Mouse (Mus musculus) monocyte, adult 5-6 weeks (primary cell): ENCODE results near the gene Shq1. TPM values are rescaled to one million over a fixed set of nuclear protein-coding genes. Genes with fewer than 3 reads are reported as not detected.

ENCODE experiments used
- ATAC-seq: fragments of 153-309, 156-312 bp; replicated peaks from 2 replicates; pipeline ENCODE4 v1.8.0; 2017; ENCODE audit warnings: mild to moderate bottlenecking; ENCODE audit not compliant: low TSS enrichment, insufficient number of reproducible peaks, severe bottlenecking, poor library complexity, low FRiP score
- total RNA-seq: library from RNA; stranded (forward); fragments of 200-1000, 200-491, 200-594 nt; gene quantifications from 3 replicates; pipeline ENCODE4 v1.2.3, GENCODE M21; 2017

Shq1 gene
- total RNA-seq, result 6.1 to 8.9 TPM (median 7.0 TPM) in 3 replicates

DNA sequence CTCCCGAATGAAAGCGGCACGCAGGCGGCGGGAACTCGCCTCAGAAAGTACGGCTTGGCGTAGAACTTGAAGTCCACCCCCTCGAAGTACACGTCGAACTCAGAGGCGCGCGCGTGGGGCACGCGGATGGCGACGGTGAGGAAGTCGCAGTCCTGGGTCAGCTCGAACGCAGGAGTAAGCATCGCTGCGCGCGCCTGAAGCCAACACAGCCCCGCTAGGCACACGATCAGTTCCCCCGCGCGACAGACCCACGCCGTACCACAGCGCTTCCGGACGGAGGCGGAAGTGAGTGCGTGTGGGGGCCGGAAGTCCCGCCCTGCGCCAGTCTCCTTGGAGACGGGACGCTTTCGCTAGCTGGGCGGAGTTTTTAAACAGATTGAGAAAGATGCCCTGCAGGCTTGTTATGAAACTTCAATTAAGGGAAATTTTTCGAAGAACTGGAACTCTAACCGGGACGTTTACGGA is at the start of gene Shq1:
TSS of gene Shq1 (minus strand) at position 278 of the 465 bp plus-strand sequence.
- ATAC-seq, result peak; percentile 95

DNA sequence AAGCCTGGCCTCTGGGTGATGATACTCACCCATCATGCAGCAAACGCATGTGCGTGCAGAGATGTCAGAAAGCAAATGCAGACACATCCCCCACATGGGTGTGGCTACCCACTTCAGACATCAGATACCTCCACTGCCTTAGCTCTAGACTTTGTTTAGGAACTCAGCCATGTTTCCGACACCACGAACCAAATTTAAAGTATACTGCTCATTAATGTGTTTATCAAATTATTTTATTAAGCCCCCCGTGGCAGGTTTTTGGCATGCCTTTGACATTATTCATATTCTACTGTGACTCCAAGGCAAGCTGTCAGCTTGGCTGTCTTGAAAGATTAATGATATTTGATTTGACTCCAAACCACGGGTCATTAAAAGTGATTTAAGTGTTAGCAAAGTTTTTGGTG is 49.1 kb upstream of the Shq1 start:
- no peak for ATAC-seq

DNA sequence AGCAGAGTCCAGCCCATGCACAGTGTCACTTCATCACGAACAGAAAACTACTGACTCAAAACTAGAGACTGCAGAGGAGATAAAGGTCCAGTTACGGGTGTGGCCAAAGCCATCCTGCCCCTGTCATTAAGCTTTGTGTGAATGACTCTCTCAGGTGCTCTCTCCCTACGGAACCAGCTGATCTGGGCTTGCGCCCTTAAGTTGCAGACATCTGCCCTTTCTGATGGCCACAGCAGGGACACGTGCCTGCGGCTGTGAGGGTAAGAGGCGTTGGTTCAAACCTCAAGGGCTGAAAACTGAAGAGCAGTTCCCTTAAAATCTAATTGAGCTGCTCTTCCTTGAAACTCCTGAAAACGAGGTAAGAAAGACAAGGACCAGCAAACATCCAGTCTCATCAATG is 45.9 kb upstream of the Shq1 start:
- ATAC-seq, result no peak

DNA sequence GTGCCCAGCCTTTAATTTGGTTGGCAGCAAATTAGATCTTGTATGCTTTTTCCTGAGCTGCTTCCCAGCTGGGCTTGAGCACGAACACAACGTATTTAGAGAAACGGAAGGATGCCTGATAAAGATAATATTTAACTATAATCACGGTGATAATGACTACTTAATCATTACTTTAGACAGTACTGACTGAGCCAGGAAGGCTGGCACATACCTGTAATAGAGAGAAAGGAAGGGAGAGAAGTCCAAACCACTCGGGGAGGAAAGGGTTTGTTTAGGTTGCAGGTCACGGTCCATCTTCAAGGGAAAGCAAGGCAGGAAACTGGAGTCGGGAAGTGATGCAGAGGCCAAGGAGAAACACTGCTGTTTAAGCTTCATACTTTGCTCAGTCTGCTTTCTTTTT is 45.2 kb upstream of the Shq1 start:
- no peak for ATAC-seq

DNA sequence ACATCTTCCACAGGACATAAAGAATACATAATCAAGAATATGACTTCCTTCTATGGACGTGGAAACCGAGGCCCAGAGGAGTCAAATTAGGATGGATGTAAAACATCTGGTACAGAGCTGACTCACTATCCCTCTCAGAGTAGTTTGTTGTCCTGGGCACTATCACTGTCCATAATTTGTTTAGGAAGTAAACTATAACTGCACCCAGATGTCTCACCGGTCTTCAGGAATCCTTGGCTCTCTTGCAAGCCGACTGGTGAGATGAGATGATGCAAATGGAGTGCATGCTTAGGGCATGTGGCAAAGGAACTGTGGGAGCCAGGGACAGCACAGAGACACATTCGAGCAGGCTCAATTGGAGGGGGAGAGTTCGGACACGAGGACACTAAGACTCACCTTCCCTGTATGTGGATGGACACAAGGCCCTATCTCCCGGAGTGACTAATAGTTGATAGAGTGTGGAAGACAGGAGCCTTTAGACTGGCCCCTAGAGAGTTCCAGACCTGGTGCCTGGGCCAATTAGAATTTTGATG is 44.4 kb upstream of the Shq1 start:
- no peak for ATAC-seq

DNA sequence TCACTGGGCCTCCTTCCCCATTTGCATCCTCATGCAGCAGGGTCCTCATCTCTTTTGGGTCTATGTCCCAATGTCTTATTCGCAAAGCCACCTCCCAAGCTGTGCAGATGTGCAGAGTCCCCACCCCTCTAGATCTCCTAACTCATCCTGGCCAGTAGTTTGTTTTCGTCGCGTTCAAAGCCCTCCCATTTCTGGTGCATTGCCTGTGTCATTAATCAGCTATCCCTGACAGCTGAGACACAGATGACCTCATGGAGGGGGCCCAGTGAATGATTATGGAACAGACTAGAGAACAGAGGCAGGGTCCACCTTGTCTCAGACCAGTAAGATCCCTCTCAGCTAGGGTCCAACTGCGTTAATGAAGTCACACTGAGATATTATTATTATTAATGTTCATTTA is 39.9 kb upstream of the Shq1 start:
- no peak for ATAC-seq

DNA sequence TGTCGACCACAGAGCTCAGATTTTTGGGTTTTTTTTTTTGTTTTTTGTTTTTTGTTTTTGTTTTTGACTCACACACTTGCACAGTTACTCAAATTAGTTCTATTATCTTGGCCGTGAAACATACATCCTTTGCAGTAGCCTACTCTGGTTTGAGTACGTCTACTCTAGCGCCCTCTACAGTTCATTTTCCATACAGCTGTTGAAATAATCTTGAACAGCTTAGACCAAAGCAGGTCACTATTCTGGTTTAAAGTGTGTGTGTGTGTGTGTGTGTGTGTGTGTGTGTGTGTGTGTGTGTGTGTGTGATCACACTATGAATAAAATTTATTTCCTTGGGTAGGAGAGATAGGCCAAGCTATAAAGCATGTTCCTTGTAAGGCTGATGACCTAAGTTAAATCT is 39.2 kb upstream of the Shq1 start:
- no peak for ATAC-seq

DNA sequence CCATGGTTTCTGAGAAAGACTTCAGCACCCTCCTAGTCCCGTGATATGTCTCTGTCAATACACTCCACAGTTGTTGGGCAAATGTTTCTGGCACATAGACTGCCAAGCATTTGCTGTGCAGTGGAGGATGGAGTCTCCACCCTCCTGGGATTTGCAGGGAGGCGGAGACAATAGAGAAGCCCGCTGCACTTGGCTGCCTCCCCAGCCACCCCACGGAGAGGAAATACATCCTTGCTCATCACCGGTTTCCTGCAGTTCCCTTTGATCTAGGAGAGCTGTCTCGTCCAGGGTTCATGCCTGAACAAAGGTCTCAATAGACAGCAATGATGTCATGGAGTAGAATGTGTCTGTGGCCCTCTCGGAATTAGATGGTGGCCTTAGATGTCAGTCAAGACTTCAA is 38.5 kb upstream of the Shq1 start:
- no peak for ATAC-seq

DNA sequence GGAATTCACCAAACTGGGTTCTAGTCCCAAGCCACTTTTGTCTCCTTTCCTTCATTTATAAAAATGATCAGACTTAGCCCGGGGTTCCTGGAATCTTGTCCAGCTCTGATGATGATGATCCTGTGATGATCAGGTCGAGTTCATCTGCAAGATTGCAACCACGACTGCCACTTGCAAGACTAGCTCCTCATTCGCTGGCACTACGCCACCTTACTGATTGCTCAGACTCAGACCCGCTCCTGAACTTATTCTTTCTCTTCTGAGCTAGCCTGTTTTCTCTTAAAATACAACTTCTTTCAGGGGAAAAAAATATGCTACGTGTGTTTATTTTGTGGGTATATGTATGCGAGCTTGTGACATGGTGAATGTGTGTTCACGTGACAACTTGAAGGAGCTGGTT is 38.0 kb upstream of the Shq1 start:
- no peak for ATAC-seq

DNA sequence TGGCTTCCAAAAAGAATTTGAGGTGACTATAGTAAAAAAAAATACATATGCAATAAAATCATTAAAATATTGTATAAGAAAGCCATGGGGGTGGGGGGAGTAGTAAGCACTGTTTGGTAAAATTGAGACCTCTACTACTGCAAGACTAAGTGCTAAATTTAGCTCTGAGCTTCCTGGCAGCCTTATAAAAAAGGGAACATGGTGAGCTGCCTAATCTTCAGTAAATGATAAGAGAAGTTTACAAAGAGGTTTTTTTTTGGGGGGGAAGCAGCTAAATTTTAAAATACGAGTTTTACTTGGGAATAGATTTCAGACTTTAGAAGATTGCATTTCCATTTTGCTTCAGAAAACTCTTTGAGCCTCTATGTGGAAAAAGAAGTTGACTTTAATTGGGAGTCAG is 37.3 kb upstream of the Shq1 start:
- no peak for ATAC-seq

DNA sequence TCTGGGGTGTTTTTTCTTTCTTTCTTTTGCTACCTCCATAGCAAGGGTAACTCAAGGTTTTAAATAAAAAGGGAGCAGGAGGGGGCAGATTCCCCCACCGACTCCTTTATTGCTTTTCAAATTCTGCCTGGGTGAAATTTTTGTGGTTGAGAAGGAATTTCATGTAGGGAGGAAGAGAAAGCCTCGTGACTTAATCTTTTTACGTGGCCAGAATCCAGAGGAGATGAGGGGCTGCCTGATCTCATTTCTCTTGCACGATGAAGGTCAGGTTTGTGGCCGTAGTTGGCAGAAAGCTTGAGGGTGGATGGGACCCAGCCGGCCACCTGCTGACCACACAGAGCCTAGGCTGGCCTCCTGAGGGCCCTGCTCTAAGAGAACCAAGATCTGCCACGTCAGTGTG is 36.6 kb upstream of the Shq1 start:
- ATAC-seq, result no peak

DNA sequence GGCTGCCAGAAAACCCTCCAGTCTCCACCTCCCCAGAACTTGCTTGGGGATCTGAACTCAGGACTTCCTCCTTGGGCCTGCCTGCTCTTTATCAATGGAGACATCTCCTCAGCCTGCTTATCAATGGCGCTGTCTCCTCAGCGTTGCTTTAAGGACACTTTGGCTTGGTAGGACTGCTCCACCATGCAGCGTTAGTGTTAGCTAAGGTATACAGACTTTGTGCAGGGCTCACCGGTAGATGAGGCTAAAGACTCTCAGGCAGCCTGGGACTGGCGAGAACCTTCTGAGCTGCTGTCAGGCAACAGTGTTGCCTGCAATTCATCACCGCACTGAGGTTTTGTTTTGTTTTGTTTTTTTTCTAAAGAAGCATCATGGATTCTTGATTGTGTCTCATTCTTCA is 35.9 kb upstream of the Shq1 start:
- no peak for ATAC-seq

DNA sequence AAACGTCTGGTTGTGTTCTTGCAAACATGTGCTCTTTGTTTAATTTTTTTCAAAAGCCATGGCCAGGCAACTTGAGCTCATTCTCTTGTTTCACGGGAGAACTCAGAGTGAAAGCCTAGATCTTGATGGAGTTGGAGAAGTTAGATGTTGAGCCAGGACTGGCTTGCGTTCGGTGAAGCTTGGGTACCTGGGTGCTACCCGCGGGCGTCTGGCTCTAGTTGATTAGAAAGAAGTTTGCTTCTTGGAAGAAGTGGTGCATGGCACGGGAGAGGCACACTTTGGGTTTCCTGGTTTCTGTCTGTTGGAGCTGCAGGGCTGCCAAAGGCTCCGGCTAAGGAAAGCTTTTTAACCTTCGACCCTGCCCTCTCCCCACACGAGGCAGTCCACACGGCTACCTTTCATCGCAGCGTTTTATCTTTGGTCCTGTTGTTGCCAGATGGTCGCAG is 34.4 kb upstream of the Shq1 start:
- no peak for ATAC-seq

DNA sequence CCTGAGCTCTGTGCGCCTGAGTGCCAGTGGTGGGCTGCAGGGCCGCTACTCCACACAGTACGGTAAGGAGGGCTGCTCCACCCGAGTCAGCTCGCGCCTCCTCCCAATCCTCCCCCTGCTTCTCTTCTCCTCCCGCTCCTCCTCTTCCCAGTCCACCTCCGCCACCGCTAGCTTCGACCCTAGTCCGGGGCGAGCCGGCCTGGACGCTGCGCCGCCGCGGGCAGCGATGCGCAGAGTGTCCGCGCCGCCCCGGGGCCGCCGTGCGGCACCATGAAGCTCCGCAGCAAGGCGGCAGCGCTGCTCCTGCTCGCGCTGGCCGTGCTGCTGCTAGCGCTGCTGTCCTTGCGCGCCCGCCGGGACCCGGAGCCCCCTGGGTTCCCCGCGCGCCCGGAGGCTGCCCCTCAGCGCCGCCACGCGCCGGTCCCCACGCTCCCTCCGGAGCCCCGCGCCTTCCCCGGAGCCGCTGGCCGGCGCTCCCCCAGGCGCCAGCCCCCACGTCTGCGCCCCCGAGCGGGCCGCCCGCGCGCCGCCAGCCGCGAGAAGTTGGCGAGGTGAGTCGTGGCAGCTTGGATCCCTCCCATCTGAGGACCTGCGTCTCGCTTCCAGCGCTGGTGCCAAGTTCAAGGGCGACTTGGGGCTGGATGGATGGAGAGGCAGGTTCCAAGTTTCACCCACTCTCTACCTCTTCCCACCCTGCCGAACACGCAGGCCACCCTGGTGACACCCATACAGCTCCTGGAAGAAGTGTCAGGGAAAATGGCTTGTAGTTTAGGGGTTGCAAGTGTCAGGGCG is 33.8 kb upstream of the Shq1 start, which contains the start of gene Gxylt2:
TSS of gene Gxylt2 (plus strand) at position 161 of the 792 bp plus-strand sequence.
- ATAC-seq, result no peak

DNA sequence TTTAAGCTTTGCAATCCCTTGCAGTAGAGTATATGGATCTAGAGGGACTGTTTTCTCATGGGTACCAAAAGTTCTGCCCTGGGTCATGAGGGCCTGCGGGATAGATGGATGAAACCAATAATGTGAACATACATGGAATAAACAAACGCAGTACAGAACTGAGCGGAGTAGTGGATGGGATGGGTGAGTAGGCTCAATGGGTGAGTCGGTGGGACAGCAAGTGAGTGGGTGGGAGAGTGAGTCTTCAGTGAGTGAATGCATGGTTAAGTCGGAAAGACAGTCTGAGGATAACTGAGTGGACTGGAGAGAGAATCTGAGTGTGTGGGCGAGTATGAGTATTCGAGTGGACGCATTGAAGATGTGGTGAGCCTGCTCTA is 33.2 kb upstream of the Shq1 start:
- ATAC-seq, result no peak

DNA sequence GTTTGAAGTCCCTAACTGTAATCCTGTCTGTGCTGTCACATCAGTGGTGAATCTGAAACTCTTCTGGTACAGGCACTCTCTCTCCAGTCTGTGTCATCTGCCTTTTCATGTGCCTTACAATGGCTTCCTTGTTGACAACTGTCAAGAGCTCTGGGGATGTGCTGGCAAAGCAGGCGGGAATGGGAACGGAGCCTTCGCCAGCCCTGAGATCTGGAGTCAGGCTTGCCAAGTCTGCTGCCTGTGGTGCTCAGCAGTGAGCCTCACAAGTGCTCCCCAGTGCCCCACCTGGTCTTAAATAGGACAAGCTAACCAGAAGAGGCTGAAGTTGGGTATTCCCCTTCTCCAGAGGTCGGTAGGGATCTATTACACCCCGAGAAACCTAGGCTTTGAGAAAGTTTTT is 29.8 kb upstream of the Shq1 start:
- ATAC-seq, result no peak

DNA sequence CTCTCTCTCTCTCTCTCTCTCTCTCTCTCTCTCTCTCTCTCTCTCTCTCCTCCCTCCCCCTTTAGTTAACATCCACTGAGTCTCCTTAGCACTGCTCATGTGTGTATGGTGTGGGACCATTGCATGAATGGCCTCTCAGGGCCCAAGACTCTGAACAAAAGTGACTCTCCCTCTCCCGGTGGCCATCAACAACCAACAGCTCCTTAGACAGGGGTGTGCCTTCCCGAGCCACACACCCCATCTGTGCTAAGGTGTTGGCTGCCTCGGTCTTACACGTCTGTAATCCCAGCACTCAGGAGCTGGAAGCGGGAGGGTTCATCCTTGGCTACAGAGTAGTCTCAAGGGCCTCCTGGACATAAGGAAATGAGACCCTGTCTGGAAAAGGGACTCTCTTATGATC is 29.0 kb upstream of the Shq1 start:
- ATAC-seq, result no peak

DNA sequence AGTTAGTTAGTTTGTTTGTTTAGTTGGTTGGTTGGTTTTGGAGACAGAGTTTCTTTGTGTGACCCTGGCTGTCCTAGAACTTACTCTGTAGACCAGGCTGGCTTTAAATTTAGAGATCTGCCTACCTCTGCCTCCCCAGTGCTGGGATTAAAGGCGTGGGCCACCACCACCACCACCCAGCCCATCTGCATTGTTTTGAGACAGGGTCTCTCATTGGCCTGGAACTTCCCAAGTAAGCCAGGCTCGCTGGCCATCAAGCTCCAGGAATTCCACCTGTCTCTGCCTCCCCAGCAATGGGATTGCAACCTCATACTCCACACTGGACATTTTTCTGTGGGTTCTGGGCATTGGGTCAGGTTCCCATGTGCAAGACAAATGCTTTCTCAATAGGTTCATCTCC is 15.4 kb upstream of the Shq1 start:
- ATAC-seq, result no peak

DNA sequence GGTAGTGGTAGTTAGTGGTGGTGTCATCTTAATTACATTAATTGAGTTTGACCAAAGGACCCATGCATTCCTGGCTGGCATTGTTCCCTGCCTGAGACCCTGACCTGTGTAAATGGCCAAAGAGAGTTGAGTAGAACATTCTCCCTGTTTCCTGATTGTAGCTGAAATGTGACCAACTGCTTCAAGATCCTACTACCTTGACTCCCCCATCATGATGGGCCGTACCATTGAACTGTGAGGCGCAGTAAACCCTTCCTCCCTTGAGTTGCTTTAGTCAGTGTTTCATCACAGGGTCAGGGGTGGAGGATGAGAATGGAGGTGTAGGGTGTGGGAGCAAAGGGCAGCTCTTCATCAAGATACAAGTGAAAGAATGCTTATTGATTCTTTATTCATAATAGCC is 7.7 kb upstream of the Shq1 start:
- ATAC-seq, result no peak

DNA sequence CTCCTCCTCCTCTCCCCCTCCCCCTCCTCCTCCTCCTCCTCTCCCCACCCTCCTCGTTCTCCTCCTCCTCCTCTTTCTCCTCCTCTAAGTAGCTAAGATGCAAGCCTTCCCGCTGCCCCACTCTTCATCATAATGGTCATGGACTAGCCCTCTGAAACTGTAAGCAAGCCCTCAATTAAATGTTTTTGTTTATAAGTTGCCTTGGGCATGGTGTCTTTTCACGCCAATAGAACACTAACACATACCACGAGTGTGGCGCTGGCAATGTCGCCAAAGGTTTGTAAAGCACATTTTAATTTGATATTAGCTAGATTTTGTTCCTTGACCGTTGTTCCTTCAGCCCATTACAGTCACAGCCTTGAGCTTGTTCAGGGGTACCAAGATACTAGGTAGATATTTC is 5.5 kb upstream of the Shq1 start:
- ATAC-seq, result no peak

DNA sequence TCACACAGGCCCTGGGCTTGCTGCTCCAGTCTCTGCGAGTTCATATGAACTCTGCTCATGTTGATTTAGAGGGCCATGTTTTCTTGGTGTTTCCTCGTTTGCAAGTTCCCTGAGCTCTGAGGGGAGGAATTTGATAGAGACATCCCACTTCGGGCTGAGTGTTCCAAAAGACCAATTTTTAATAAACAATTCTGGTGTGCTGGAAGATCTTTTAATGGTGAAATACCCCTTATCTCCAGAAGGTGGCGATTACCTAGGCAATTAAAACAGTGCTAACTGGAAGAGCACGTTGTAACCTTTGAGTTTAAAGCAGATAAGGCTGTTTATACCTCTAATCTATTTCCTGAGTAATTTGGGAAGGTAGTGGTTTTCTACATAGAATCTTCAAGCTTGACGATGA is 4.0 kb upstream of the Shq1 start:
- ATAC-seq, result no peak
